Mouse (Mus musculus): Measurements from ENCODE around the gene Vmp1.

Gene Vmp1

GRCm38 (mm10) chr11:86583990-86584897, 99.4 kb downstream of the Vmp1 start:
- DNase-seq (ENCODE audit: low spot score): no peak

DNA sequence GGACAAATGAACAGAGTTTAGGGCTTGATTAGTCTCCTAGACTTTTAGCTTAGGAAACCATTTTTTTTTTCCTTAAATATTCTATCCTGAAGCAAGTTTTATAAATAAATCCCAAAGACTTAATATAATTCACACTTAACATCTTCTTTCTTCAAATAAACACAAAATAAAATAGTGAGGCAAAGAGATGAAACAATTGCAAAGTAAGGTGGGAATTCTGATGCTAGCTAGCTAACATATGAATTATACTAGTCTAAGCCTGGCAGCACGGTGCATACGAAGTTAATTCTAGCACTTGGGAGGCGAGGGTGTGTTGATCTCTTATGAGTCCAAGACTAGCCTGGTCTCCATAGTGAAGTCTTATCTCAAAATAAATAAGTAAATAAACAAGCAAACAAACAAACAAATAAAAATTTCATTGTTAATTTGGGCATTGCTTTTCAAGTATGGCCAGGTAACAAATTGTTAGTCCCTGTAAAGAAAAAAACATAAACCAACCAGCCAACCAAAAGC, 100.3 kb downstream of the Vmp1 start:
- no peak for DNase-seq (ENCODE audit: low spot score)

GRCm38 (mm10) chr11:86582543-86583260, 100.9 kb downstream of the Vmp1 start:
- no peak for DNase-seq (ENCODE audit: low spot score)

GRCm38 (mm10) chr11:86581943-86582542, 101.6 kb downstream of the Vmp1 start:
- DNase-seq (ENCODE audit: low spot score): no peak

- DNase-seq (ENCODE audit: low spot score): peak; percentile 17
Observed at GRCm38 (mm10) chr11:86581250-86581753, 102.3 kb downstream of the Vmp1 start.

- no peak for DNase-seq (ENCODE audit: low spot score)
Observed at GRCm38 (mm10) chr11:86580319-86581113, 103.1 kb downstream of the Vmp1 start.

- DNase-seq (ENCODE audit: low spot score): no peak
Observed at GRCm38 (mm10) chr11:86579731-86580318, 103.8 kb downstream of the Vmp1 start.

- peak; percentile 36 for DNase-seq (ENCODE audit: low spot score)
Observed at GRCm38 (mm10) chr11:86578809-86579730, 104.6 kb downstream of the Vmp1 start.

- no peak for DNase-seq (ENCODE audit: low spot score)
Observed at GRCm38 (mm10) chr11:86578106-86578808, 105.4 kb downstream of the Vmp1 start.

DNA sequence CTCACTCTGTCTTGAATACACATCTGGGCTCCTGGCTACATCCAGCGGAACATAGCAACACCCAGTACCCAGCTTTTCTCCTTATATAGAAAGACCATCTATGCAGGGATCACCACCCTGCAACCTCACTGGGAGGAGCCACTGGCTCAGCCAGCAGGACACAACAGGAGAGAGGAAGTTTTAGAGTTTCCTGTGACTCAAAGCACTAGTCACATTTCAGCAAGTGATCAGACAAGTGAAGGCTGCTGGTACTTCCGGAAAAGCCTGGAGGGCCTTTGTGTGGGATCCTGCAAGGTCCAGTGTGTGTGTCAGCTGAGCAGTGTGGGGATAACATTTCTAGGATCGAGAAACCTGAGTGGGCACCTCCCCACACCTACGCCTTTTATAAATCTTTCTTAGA, 106.4 kb downstream of the Vmp1 start:
- no peak for DNase-seq (ENCODE audit: low spot score)

GRCm38 (mm10) chr11:86575632-86576378, 107.8 kb downstream of the Vmp1 start:
- no peak for DNase-seq (ENCODE audit: low spot score)

DNA sequence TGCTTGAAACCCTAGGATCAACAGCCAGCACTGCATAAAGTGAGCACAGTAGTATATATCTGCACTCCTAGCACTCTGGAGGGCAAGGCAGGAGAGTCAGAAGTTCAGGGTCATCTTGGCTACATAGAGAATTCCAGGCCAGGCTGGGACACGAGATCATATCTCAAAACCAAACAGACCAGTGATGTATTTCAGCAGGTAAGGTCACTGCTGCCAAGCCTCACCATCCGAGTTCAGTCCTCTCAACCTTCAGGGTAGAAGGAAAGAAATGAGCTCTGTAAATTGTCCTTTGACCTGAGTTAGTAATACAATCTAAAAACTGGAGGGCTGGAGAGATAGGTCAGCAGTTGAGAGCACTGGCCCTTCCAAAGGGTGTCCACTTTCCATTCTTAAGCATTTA, 109.2 kb downstream of the Vmp1 start:
- DNase-seq (ENCODE audit: low spot score): no peak

GRCm38 (mm10) chr11:86573646-86574231, 109.9 kb downstream of the Vmp1 start:
- DNase-seq (ENCODE audit: low spot score): no peak

- DNase-seq (ENCODE audit: low spot score): no peak
Observed at GRCm38 (mm10) chr11:86572623-86573022, 111.0 kb downstream of the Vmp1 start.

DNA sequence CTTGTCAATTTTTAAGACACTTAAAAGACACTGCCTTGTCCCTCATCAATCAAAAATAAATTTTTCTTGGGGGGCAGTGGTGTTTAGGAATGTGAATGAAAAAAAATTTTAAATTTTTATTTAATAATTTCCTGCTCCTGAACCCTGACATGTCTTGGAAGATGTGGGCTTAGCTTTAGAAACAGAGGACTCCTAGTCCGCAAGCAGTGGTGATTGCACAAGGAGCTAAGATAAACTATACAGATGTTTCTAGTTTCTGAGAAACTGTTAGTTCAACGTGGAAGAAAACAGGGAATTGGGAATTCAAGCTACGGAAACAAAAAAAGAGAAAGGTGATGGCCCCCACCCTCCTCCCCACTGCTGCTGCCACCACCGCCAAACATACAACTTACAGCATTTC, 111.8 kb downstream of the Vmp1 start:
- no peak for DNase-seq (ENCODE audit: low spot score)

DNA sequence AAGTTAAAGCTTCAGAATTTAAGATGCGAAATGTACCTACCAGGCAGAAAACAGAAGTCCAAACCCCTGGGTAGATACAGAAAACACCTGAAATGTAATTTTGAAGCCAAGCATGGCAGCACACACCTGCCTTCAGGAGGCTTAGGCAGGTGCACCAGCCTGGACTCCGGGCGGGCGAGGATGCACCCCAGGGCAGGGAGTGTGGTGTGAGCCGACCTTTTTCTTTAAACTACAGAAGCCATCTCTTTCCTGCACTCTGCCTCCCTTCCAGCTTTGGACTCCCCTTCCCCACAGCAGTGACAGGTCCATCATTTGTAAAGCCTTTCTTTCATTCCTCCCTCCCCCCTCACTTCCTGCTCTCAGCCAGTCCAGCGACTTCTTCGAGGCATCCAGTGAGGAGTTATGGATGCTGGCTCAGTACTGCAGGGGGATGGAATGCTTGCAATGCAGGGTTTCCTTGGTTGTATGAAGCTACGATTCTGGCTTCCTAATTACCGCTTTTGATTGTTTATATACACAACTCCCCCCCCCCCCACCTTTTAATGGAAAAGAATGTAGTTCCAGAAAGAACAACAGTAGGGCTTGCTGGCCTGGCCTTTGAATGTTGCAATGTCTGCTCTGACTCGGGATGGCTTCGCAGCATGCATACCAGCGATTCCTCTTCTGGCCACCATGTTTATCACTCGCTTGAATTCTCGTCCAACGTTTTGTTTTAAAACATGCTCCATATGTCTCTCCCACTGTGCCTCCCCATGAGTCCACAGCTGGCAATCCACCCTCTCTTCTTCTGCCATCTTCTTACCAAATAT, 112.4 kb downstream of the Vmp1 start:
- no peak for DNase-seq (ENCODE audit: low spot score)

DNA sequence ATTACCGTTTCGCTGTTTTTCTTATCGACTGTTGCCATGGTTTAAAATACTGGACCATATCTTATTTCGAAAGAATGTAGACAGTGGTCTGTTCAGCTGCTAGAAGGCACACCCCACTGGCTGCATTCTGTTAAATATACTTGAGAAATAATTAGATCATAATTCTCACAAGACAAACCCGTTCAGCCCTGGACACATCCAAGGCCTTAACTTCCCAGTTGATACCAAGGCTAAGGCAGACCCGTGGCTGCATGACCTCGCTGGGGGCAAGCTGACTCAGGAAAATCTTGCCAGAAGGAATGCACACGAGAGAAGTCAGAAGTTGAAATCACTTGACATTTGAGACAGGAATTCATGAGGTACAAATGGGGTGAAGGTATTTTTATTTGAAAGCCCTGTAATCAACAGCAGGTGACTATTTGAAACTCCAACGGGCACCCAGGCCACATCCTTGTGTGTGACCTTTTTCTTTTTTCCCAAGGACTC, 113.3 kb downstream of the Vmp1 start:
- DNase-seq (ENCODE audit: low spot score): peak; percentile 73
